29 mouse cellular contexts compared by ENCODE assay signal in genomic region chr2:64413846-64414245, GRCm38 (mm10).
DNase-seq lines count a peak whose midpoint lies in the region; ATAC-seq and TF ChIP-seq lines count a peak whose summit lies in the region.
"Had no signal": no experiment of that assay in that cellular context is flagged by ENCODE, and none has a peak within 500 bp of the region (broad histone marks: within the 10 kb centered on the region; RNA-seq: fewer than 3 reads in every experiment).

No protein-coding gene starts in this region.

- H3K4me2 ChIP-seq in embryonic facial prominence, embryonic 14.5 days (ENCODE audit: low read depth, low read length): no peak overlapping the region
- H3K4me2 ChIP-seq in lung, embryonic 14.5 days: no peak overlapping the region
- H3K4me2 ChIP-seq: embryonic facial prominence, embryonic 15.5 days; forebrain, embryonic 15.5 days; heart, embryonic 11.5 days; liver, embryonic 13.5 days; neural tube, embryonic 15.5 days had no signal

- TF ChIP-seq POLR2A in lung, adult 2 months (IDR thresholded peaks at IDR 0.05; ENCODE audit: borderline replicate concordance, extremely low read depth, low read depth, low read length): no peak

- H3K36me3 ChIP-seq in embryonic facial prominence, embryonic 14.5 days (ENCODE audit: control insufficient read depth, insufficient read depth, low read length): no peaks in the 10 kb centered on the region
- no peaks in the 10 kb centered on the region for H3K36me3 ChIP-seq in embryonic facial prominence, embryonic 10.5 days (replicated peaks)
- H3K36me3 ChIP-seq in lung, embryonic 14.5 days (ENCODE audit: insufficient read depth): no peaks in the 10 kb centered on the region
- H3K36me3 ChIP-seq: embryonic facial prominence, embryonic 15.5 days; forebrain, embryonic 15.5 days; liver, embryonic 13.5 days; neural tube, embryonic 15.5 days had no signal

- peak; percentile 39 for DNase-seq in embryonic facial prominence, embryonic 14.5 days (ENCODE audit: low spot score)
- no peak for DNase-seq in embryonic facial prominence, embryonic 10.5 days (ENCODE audit: low spot score)
- DNase-seq in lung, embryonic 14.5 days: peak; percentile 75
- no peak for DNase-seq in lung, adult 2 months
- peak; percentile 28 for DNase-seq in NIH3T3 (ENCODE audit: low read depth)
- DNase-seq in lung, postnatal 36 days: peak; percentile 20
- no peak for DNase-seq in cerebellum, postnatal 14 days
- DNase-seq in gastrocnemius, postnatal 14 days: no peak
- DNase-seq: adrenal gland, postnatal 25 days; cerebellum, adult 11-12 months; cerebellum, adult 9-11 months; gastrocnemius, postnatal 36 days; heart, adult 18-20 months; kidney, adult 18-20 months; kidney, postnatal 4 days; layer of hippocampus, postnatal 36 days; left cerebral cortex, postnatal 4 days; liver, embryonic 13.5 days; midbrain, embryonic 14.5 days; retina, postnatal 1 day; right cerebral cortex, postnatal 25 days; spleen, adult 18-20 months; thymus, adult 18-20 months; thymus, postnatal 25 days had no signal

- H3K4me3 ChIP-seq in embryonic facial prominence, embryonic 14.5 days (ENCODE audit: low read depth, low read length): no peak overlapping the region
- no peak overlapping the region for H3K4me3 ChIP-seq in embryonic facial prominence, embryonic 10.5 days
- no peak overlapping the region for H3K4me3 ChIP-seq in lung, embryonic 14.5 days (ENCODE audit: low read depth, low read length)
- H3K4me3 ChIP-seq in lung, adult 2 months (replicated peaks; ENCODE audit: extremely low read depth, low read depth, low read length): no peak overlapping the region
- H3K4me3 ChIP-seq: embryonic facial prominence, embryonic 15.5 days; forebrain, embryonic 15.5 days; liver, embryonic 13.5 days; neural tube, embryonic 15.5 days had no signal

- no peaks in the 10 kb centered on the region for H3K4me1 ChIP-seq in embryonic facial prominence, embryonic 14.5 days (ENCODE audit: control insufficient read depth, insufficient read depth, low read length)
- no peaks in the 10 kb centered on the region for H3K4me1 ChIP-seq in embryonic facial prominence, embryonic 10.5 days
- no peaks in the 10 kb centered on the region for H3K4me1 ChIP-seq in lung, embryonic 14.5 days (ENCODE audit: insufficient read depth)
- no peaks in the 10 kb centered on the region for H3K4me1 ChIP-seq in lung, adult 2 months (ENCODE audit: control insufficient read depth, insufficient read depth, low read length)
- H3K4me1 ChIP-seq: embryonic facial prominence, embryonic 15.5 days; forebrain, embryonic 15.5 days; liver, embryonic 13.5 days; neural tube, embryonic 15.5 days had no signal

- no peak for TF ChIP-seq CTCF in lung, embryonic 14.5 days (IDR thresholded peaks at IDR 0.05; ENCODE audit: low read depth)
- no peak for TF ChIP-seq CTCF in lung, adult 2 months (IDR thresholded peaks at IDR 0.05; ENCODE audit: insufficient read depth, low read length)

- no peaks in the 10 kb centered on the region for H3K9me3 ChIP-seq in embryonic facial prominence, embryonic 14.5 days (ENCODE audit: control insufficient read depth, low read length)
- no peaks in the 10 kb centered on the region for H3K9me3 ChIP-seq in embryonic facial prominence, embryonic 10.5 days
- no peaks in the 10 kb centered on the region for H3K9me3 ChIP-seq in lung, embryonic 14.5 days (ENCODE audit: low read depth, low read length)
- H3K9me3 ChIP-seq: embryonic facial prominence, embryonic 15.5 days; forebrain, embryonic 15.5 days; liver, embryonic 13.5 days had no signal

- intact Hi-C loops in gastrocnemius, postnatal 14 days (cut with DNase I; ENCODE audit: low total_unique reads): no loop called here

- ATAC-seq in embryonic facial prominence, embryonic 14.5 days (ENCODE audit: low read depth): no peak
- peak; percentile 88 for ATAC-seq in lung, embryonic 14.5 days (ENCODE audit: insufficient read depth)
- ATAC-seq: forebrain, embryonic 15.5 days; hindbrain, embryonic 16.5 days had no signal

- 28% methylated on average over 1 of the region's 1 CpGs for WGBS in embryonic facial prominence, embryonic 14.5 days
- WGBS in embryonic facial prominence, embryonic 10.5 days: 51% methylated on average over 1 of the region's 1 CpGs
- 34% methylated on average over 1 of the region's 1 CpGs for WGBS in lung, embryonic 14.5 days
- 37% methylated on average over 1 of the region's 1 CpGs for WGBS in lung, adult 2 months

- H3K27ac ChIP-seq in embryonic facial prominence, embryonic 14.5 days (replicated peaks; ENCODE audit: low read depth, low read length): no peak overlapping the region
- no peak overlapping the region for H3K27ac ChIP-seq in embryonic facial prominence, embryonic 10.5 days (replicated peaks)
- H3K27ac ChIP-seq in lung, embryonic 14.5 days (ENCODE audit: low read depth): no peak overlapping the region
- H3K27ac ChIP-seq: embryonic facial prominence, embryonic 15.5 days; forebrain, embryonic 15.5 days; liver, embryonic 13.5 days; neural tube, embryonic 15.5 days had no signal

- H3K27me3 ChIP-seq in embryonic facial prominence, embryonic 14.5 days (replicated peaks; ENCODE audit: control insufficient read depth, insufficient read depth, low read length): no peaks in the 10 kb centered on the region
- H3K27me3 ChIP-seq in embryonic facial prominence, embryonic 10.5 days (replicated peaks; ENCODE audit: low read depth, poor library complexity, severe bottlenecking): no peaks in the 10 kb centered on the region
- H3K27me3 ChIP-seq in lung, embryonic 14.5 days (ENCODE audit: insufficient read depth, low read length): no peaks in the 10 kb centered on the region
- H3K27me3 ChIP-seq: embryonic facial prominence, embryonic 15.5 days; forebrain, embryonic 15.5 days; liver, embryonic 13.5 days; neural tube, embryonic 15.5 days had no signal

- no peak overlapping the region for H3K9ac ChIP-seq in embryonic facial prominence, embryonic 14.5 days (ENCODE audit: low read depth, low read length)
- H3K9ac ChIP-seq in lung, embryonic 14.5 days: no peak overlapping the region
- H3K9ac ChIP-seq: embryonic facial prominence, embryonic 15.5 days; forebrain, embryonic 15.5 days; liver, embryonic 13.5 days; neural tube, embryonic 15.5 days had no signal

Comparison
In these comparisons a context has a peak if more than half of its experiments do, and no peak if none do; other contexts are left out.
1. DNase-seq: peak in embryonic facial prominence, embryonic 14.5 days (single experiment), lung, embryonic 14.5 days (single experiment), NIH3T3 (single experiment) and lung, postnatal 36 days (single experiment); none in embryonic facial prominence, embryonic 10.5 days (single experiment), lung, adult 2 months (single experiment), cerebellum, postnatal 14 days (0 of 2) and gastrocnemius, postnatal 14 days (single experiment).